Mouse (Mus musculus) forebrain, embryonic 12.5 days (tissue): Measurements from ENCODE around the gene S1pr2. TPM values are rescaled to one million over a fixed set of nuclear protein-coding genes. Genes with fewer than 3 reads are reported as not detected.

Experiments
- ATAC-seq: fragments of 200-750 bp; cut with Nextera tagmentation; 2 replicates; pipeline ENCODE4 v1.8.0; 2017; ENCODE audit warnings: moderate TSS enrichment; ENCODE audit not compliant: low FRiP score
- H3K27ac ChIP-seq: fragments of 300-500 bp; sonication (generic); 2 replicates; pipeline ENCODE4 v1.5.1; 2016; ENCODE audit warnings: mild to moderate bottlenecking
- H3K27me3 ChIP-seq: fragments of 300-500 bp; sonication (generic); 2 replicates; pipeline ENCODE4 v1.6.1; 2016; ENCODE audit warnings: mild to moderate bottlenecking
- H3K36me3 ChIP-seq: fragments of 300-500 bp; sonication (generic); replicated peaks from 2 replicates; pipeline ENCODE4 v1.6.1; 2016; ENCODE audit warnings: mild to moderate bottlenecking
- H3K4me1 ChIP-seq: fragments of 300-500 bp; sonication (generic); 2 replicates; pipeline ENCODE4 v1.6.1; 2016
- H3K4me2 ChIP-seq: fragments of 300-500 bp; sonication (generic); 2 replicates; pipeline ENCODE4 v1.6.1; 2016; ENCODE audit warnings: mild to moderate bottlenecking, moderate library complexity
- H3K4me3 ChIP-seq: fragments of 300-500 bp; sonication (generic); replicated peaks from 2 replicates; pipeline ENCODE4 v1.5.1; 2016; ENCODE audit warnings: mild to moderate bottlenecking
- H3K9ac ChIP-seq: fragments of 300-500 bp; sonication (generic); 2 replicates; pipeline ENCODE4 v1.6.1; 2016; ENCODE audit warnings: mild to moderate bottlenecking
- H3K9me3 ChIP-seq: fragments of 300-500 bp; sonication (generic); 2 replicates; pipeline ENCODE4 v1.6.1; 2016
- WGBS: fragments of 180-500 bp; shearing (Covaris S2); methylation state at CpG from one replicate; pipeline ENCODE4 v1.1.7; 2016; 5-methylcytosine and 5-hydroxymethylcytosine counted together
- polyA plus RNA-seq: library from polyadenylated mRNA; unstranded; fragments of >200 nt; fragmentation: Nextera tagmentation; extraction: Ambion mirVana; gene quantifications from 2 replicates; pipeline ENCODE4 v1.2.1, GENCODE M21; 2016

The S1pr2 gene
- polyA plus RNA-seq, 1 experiment from 2014 or later: 16.5 TPM

- Histone ChIP-seq H3K9ac (peak overlapping the region; percentile 94), H3K27me3 (no peaks in the 10 kb centered on the region), H3K4me1 (peaks cover 19% of the 10 kb centered on the region), H3K27ac (peak overlapping the region; percentile 92), H3K9me3 (no peaks in the 10 kb centered on the region), H3K4me3 (peak overlapping the region; percentile 90), H3K36me3 (peaks cover 6% of the 10 kb centered on the region), H3K4me2 (peak overlapping the region; percentile 82)
- peak; percentile 96 for ATAC-seq
- under 1% methylated on average over 50 of the region's 51 CpGs for WGBS
Measured at GRCm38 (mm10) chr9:20952520-20953227, 23.9 kb downstream of the S1pr2 start.

DNA sequence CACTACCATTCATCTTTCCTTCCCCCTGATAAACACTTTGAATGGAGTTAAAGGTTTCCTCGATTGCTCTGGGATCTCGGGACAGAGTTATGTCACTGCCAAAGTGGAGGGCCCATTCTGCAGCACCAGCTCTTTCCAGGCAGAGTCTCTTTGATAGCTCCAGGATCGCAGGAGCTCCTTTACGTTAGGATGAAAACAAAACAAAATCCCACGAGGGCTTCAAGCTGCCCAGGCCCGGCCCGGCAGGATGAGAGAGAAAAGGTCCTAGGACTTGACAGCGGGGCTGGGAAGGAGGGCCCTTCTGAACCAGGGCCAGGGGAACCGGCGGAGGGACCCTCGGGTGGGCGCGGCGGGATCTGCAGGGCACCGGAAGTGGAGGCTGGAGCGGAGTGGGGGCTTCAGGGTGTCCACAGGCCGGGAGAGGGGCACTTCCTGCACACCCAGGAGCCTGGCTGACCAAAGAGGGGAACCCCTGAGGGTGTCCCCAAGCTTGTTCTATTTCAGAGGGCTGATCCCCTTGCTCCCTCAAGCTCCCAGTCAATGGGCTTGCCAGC lies 24.5 kb downstream of the S1pr2 start:
- Histone ChIP-seq H3K4me1 (peaks cover 19% of the 10 kb centered on the region), H3K9ac (peak overlapping the region; percentile 94), H3K27ac (peak overlapping the region; percentile 92), H3K27me3 (no peaks in the 10 kb centered on the region), H3K4me2 (peak overlapping the region; percentile 82), H3K4me3 (peak overlapping the region; percentile 90), H3K36me3 (peaks cover 11% of the 10 kb centered on the region), H3K9me3 (no peaks in the 10 kb centered on the region)
- under 1% methylated on average over 17 of the region's 17 CpGs for WGBS
- ATAC-seq: peak; percentile 84

DNA sequence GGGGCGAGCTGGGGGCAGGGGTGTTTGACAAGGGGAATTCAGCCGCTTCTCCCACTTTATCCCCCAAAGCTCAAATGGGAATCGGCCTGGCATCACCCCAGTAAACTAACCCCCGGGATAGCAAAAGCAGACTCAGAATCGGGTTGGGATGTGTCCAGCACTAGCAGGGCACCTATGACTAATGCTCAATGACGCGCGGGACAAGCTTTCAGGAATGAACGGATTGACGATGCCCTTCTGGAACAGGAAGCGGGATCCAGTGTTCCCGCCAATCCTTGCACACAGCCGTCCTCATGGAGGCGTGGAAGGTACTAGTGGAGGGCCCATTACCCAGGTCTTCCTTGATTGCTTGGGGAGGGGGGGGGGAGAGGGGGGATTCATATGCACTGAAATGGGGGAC lies 25.1 kb downstream of the S1pr2 start:
- no peaks in the 10 kb centered on the region for H3K9me3 ChIP-seq
- peaks cover 14% of the 10 kb centered on the region for H3K36me3 ChIP-seq
- H3K27ac ChIP-seq: no peak overlapping the region
- H3K27me3 ChIP-seq: no peaks in the 10 kb centered on the region
- 20% methylated on average over 14 of the region's 14 CpGs for WGBS
- H3K9ac ChIP-seq: peak overlapping the region; percentile 94
- ATAC-seq: no peak
- H3K4me1 ChIP-seq: peaks cover 19% of the 10 kb centered on the region
- peak overlapping the region; percentile 82 for H3K4me2 ChIP-seq
- H3K4me3 ChIP-seq: peak overlapping the region; percentile 90

DNA sequence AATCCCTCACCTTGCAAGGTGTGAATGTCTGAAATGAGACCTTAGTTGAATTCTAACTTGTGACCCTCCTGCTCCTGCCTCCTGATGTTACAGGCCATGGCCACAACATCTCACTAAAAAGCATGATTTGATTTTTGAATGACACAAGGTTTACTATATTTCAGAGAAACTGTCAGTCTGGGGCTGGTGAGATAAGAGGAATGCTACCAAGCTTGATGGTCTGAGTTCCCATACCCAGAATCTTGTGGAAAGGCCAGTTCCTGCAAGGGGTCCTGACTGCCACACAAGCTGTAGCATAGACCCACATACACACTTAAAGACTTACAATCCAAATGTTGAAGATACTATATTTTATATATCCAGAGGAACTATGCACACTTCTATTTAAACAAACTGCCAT lies 26.2 kb downstream of the S1pr2 start:
- Histone ChIP-seq H3K4me1 (peaks cover 19% of the 10 kb centered on the region), H3K4me3 (peak overlapping the region; percentile 90; the same call in 1 of the 2 replicates), H3K9ac (peak overlapping the region; percentile 94; the same call in 1 of the 2 replicates), H3K36me3 (peaks cover 17% of the 10 kb centered on the region), H3K9me3 (no peaks in the 10 kb centered on the region), H3K27ac (no peak overlapping the region), H3K27me3 (no peaks in the 10 kb centered on the region), H3K4me2 (peak overlapping the region; percentile 82; the same call in 1 of the 2 replicates)
- ATAC-seq: no peak

GRCm38 (mm10) chr9:20946066-20946880 lies 30.3 kb downstream of the S1pr2 start:
- Histone ChIP-seq H3K4me3 (no peak overlapping the region), H3K4me1 (peaks cover 26% of the 10 kb centered on the region), H3K27ac (no peak overlapping the region), H3K9ac (no peak overlapping the region), H3K9me3 (no peaks in the 10 kb centered on the region), H3K4me2 (no peak overlapping the region), H3K27me3 (no peaks in the 10 kb centered on the region), H3K36me3 (peaks cover 32% of the 10 kb centered on the region)
- no peak for ATAC-seq
- WGBS: 87% methylated on average over 16 of the region's 16 CpGs

DNA sequence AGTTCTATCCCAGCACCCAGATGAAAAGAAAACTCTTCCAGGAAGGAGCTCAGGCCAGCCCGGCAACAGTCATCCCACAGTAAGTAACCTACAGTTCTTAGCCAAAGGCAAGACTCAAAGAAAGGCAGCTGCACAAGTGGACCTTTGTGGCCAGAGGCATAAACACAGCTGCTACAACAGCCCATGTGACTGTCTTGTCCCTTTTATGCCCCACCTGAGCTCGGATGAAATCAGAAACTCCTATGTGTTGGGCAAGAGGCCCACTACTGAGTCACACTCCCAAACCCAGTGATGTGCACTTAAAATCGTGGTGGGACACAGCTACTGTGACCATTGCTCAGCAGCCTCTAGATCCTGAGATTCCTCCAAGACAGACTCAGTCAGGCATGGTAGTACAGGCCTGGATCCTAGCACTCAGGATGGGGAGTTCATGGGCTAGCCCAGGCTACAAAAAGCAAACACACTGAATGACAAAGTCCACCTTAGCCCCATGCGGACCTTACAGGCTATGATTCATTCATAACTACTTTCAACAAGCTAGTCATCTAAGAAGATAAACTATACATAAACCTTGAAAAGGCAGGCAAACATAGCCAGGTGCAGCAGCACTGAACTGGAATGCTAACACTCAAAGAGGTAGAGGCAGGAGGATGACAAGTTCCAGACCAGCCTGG lies 31.7 kb downstream of the S1pr2 start:
- H3K36me3 ChIP-seq: peaks cover 45% of the 10 kb centered on the region
- peak overlapping the region; percentile 14; the same call in 1 of the 2 replicates for H3K27ac ChIP-seq
- no peaks in the 10 kb centered on the region for H3K9me3 ChIP-seq
- no peak overlapping the region for H3K4me2 ChIP-seq
- no peak for ATAC-seq
- H3K4me3 ChIP-seq: no peak overlapping the region
- H3K9ac ChIP-seq: no peak overlapping the region
- H3K27me3 ChIP-seq: no peaks in the 10 kb centered on the region
- peaks cover 14% of the 10 kb centered on the region for H3K4me1 ChIP-seq
- 72% methylated on average over 4 of the region's 4 CpGs for WGBS

- Histone ChIP-seq H3K27me3 (no peaks in the 10 kb centered on the region), H3K4me3 (no peak overlapping the region), H3K36me3 (peaks cover 52% of the 10 kb centered on the region), H3K9me3 (no peaks in the 10 kb centered on the region), H3K9ac (0 out of 2 replicates have a peak overlapping the region, but pooled peaks have one; percentile 12), H3K27ac (peak overlapping the region; percentile 46; the same call in 1 of the 2 replicates), H3K4me2 (no peak overlapping the region), H3K4me1 (peaks cover 14% of the 10 kb centered on the region)
- ATAC-seq: no peak
- WGBS: 13% methylated on average over 2 of the region's 2 CpGs
Measured at GRCm38 (mm10) chr9:20943911-20944310, 32.7 kb downstream of the S1pr2 start.

DNA sequence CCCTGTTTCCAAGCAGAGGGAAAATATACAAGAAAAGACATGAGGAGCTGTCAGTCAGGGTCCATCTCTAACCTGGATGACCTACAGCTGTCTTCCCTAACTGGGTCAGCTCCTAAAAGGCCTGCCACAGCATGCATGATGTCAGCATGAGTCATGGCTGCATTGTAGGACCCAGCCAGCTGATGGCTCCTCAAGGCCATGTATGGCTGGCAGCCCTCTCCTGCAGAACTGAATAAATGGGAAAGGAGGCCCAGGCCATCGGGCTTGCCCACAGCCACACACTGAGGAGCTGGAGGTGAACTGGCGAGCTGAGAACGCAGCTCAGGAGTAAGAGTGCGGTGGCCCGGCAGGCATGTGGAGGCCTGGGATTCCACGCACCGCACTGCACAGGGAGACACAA lies 33.2 kb downstream of the S1pr2 start:
- H3K36me3 ChIP-seq: peaks cover 57% of the 10 kb centered on the region
- WGBS: 93% methylated on average over 7 of the region's 7 CpGs

DNA sequence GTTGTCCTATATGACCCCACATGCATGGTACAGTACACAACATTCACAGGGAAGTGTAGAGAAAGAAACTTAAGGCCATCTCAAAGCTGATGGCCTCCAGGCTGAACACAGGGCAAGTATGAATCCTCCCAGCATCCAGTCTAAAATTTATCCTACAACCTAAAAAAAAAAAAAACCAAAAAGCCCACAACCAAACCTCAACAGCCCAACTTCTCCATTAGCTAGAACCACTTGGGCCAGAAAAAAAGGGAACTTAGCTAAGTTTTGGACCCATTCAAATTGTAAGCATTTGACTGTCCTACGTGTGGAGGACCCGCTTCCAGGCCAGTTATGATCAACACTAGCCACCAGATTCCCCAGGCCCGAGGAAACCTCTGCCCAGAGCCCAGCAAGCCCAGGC lies 53.3 kb downstream of the S1pr2 start:
- no peak overlapping the region for H3K4me2 ChIP-seq
- ATAC-seq: no peak
- no peaks in the 10 kb centered on the region for H3K9me3 ChIP-seq
- no peak overlapping the region for H3K27ac ChIP-seq
- 91% methylated on average over 3 of the region's 3 CpGs for WGBS
- peaks cover 99% of the 10 kb centered on the region for H3K36me3 ChIP-seq
- H3K4me3 ChIP-seq: no peak overlapping the region
- H3K27me3 ChIP-seq: no peaks in the 10 kb centered on the region
- no peak overlapping the region for H3K9ac ChIP-seq
- H3K4me1 ChIP-seq: no peaks in the 10 kb centered on the region

More for the DNA sequence above, 33.2 kb downstream of the S1pr2 start:
- Histone ChIP-seq H3K27me3 (no peaks in the 10 kb centered on the region), H3K4me3 (no peak overlapping the region), H3K9me3 (no peaks in the 10 kb centered on the region), H3K27ac (no peak overlapping the region), H3K4me1 (peaks cover 14% of the 10 kb centered on the region), H3K4me2 (no peak overlapping the region), H3K9ac (no peak overlapping the region)
- no peak for ATAC-seq

DNA sequence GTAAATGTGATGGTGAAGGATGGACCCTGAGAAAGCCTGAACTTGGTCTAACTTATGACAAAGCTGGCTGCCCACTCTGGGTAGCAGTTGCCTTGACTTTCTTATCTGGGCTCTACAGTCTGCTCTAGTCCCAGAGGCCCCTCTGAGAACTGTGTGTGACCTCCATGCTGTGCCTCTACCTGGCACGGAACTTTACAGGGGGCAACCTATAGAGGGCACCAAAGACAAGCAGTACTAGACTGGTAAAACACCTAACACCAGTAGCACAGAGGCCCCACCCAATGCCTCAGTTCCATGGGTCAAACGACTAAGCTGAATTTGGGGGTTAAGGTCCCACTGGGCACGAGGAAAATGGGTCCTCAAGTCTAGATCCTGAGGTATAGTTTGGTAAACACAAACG lies 60.4 kb downstream of the S1pr2 start:
- 82% methylated on average over 4 of the region's 4 CpGs for WGBS
- H3K27ac ChIP-seq: no peak overlapping the region
- H3K9me3 ChIP-seq: no peaks in the 10 kb centered on the region
- no peak overlapping the region for H3K4me3 ChIP-seq
- H3K4me1 ChIP-seq: no peaks in the 10 kb centered on the region
- no peak overlapping the region for H3K9ac ChIP-seq
- no peaks in the 10 kb centered on the region for H3K27me3 ChIP-seq
- H3K36me3 ChIP-seq: peaks cover 100% of the 10 kb centered on the region
- ATAC-seq: no peak
- H3K4me2 ChIP-seq: no peak overlapping the region
